Mouse (Mus musculus) stomach, embryonic 16.5 days (tissue): ENCODE measurements around the gene Tro. TPM values are rescaled to one million over a fixed set of nuclear protein-coding genes. Genes with fewer than 3 reads are reported as not detected.

Source experiments
- polyA plus RNA-seq: library from polyadenylated mRNA; unstranded; fragments of >200 nt; fragmentation: Nextera tagmentation; extraction: Ambion mirVana; gene quantifications from 2 replicates; pipeline ENCODE4 v1.2.1, GENCODE M21; 2015

The Tro gene
- polyA plus RNA-seq, 1 experiment from 2014 or later: 21.1 TPM

Other genes starting within 250 kb of the Tro start
- gene Tmem29, start 198.4 kb downstream of the Tro start, polyA plus RNA-seq: 26.7 and 27.6 TPM in 2 replicates
- gene Alas2, start 110.2 kb downstream of the Tro start, polyA plus RNA-seq: 103 and 108 TPM in 2 replicates
- 4.6 and 6.1 TPM in 2 replicates for gene Pfkfb1, start 69.4 kb downstream of the Tro start, polyA plus RNA-seq
- gene Apex2, start 67.7 kb downstream of the Tro start, polyA plus RNA-seq: 14.6 and 16.7 TPM in 2 replicates
- gene Maged2, start 156.8 kb upstream of the Tro start, polyA plus RNA-seq: 561 and 579 TPM in 2 replicates